Mouse (Mus musculus) stomach, embryonic 15.5 days (tissue): ENCODE results near the gene Iqsec2. TPM values are rescaled to one million over a fixed set of nuclear protein-coding genes. Genes with fewer than 3 reads are reported as not detected.

ENCODE experiments used
- ATAC-seq: fragments of 200-750 bp; cut with Nextera tagmentation; 2 replicates; pipeline ENCODE4 v1.8.0; 2017; ENCODE audit warnings: low read depth, moderate number of reproducible peaks, moderate TSS enrichment; ENCODE audit not compliant: insufficient read depth, low FRiP score
- H3K27ac ChIP-seq: fragments of 300-500 bp; sonication (generic); 2 replicates; pipeline ENCODE4 v1.5.1; 2015; ENCODE audit warnings: mild to moderate bottlenecking, inconsistent platforms
- H3K27me3 ChIP-seq: fragments of 300-500 bp; sonication (generic); replicated peaks from 2 replicates; pipeline ENCODE4 v1.6.1; 2015; ENCODE audit warnings: inconsistent platforms
- H3K36me3 ChIP-seq: fragments of 300-500 bp; sonication (generic); 2 replicates; pipeline ENCODE4 v1.6.1; 2015; ENCODE audit warnings: inconsistent platforms
- H3K4me1 ChIP-seq: fragments of 300-500 bp; sonication (generic); 2 replicates; pipeline ENCODE4 v1.6.1; 2015; ENCODE audit warnings: inconsistent platforms
- H3K4me2 ChIP-seq: fragments of 300-500 bp; sonication (generic); 2 replicates; pipeline ENCODE4 v1.6.1; 2015; ENCODE audit warnings: mild to moderate bottlenecking, inconsistent platforms
- H3K4me3 ChIP-seq: fragments of 300-500 bp; sonication (generic); replicated peaks from 2 replicates; pipeline ENCODE4 v1.5.1; 2015; ENCODE audit warnings: inconsistent platforms
- H3K9ac ChIP-seq: fragments of 300-500 bp; sonication (generic); 2 replicates; pipeline ENCODE4 v1.6.1; 2015; ENCODE audit warnings: inconsistent platforms
- H3K9me3 ChIP-seq: fragments of 300-500 bp; sonication (generic); 2 replicates; pipeline ENCODE4 v1.6.1; 2016; ENCODE audit warnings: inconsistent platforms
- WGBS: fragments of 180-500 bp; shearing (Covaris S2); methylation state at CpG from one replicate; pipeline ENCODE4 v1.1.7; 2015; 5-methylcytosine and 5-hydroxymethylcytosine counted together
- polyA plus RNA-seq: library from polyadenylated mRNA; unstranded; fragments of >200 nt; fragmentation: Nextera tagmentation; extraction: Ambion mirVana; gene quantifications from 2 replicates; pipeline ENCODE4 v1.2.1, GENCODE M21; 2015

The Iqsec2 gene
- polyA plus RNA-seq, 1 experiment from 2014 or later = 2.7 TPM

GRCm38 (mm10) chrX:152151709-152152108 lies 7.6 kb downstream of the Iqsec2 start:
- 12% methylated on average over 6 of the region's 6 CpGs for WGBS

GRCm38 (mm10) chrX:152158294-152158693 lies 14.2 kb downstream of the Iqsec2 start:
- WGBS = 68% methylated on average over 3 of the region's 3 CpGs
- no peak for ATAC-seq
- no peak overlapping the region for H3K9ac ChIP-seq
- H3K4me2 ChIP-seq = no peak overlapping the region
- H3K9me3 ChIP-seq = no peaks in the 10 kb centered on the region
- H3K27ac ChIP-seq = no peak overlapping the region
- peaks cover 4% of the 10 kb centered on the region; the same call in 1 of the 2 replicates for H3K27me3 ChIP-seq
- no peak overlapping the region for H3K4me3 ChIP-seq
- H3K36me3 ChIP-seq = no peaks in the 10 kb centered on the region
- no peaks in the 10 kb centered on the region for H3K4me1 ChIP-seq

More at GRCm38 (mm10) chrX:152151709-152152108, 7.6 kb downstream of the Iqsec2 start:
- no peaks in the 10 kb centered on the region for H3K9me3 ChIP-seq
- 0 out of 2 replicates have a peak, but pooled peaks cover 4% of the 10 kb centered on the region for H3K27me3 ChIP-seq
- no peak overlapping the region for H3K4me2 ChIP-seq
- no peak overlapping the region for H3K27ac ChIP-seq
- H3K36me3 ChIP-seq = no peaks in the 10 kb centered on the region
- no peak overlapping the region for H3K9ac ChIP-seq
- ATAC-seq = no peak
- H3K4me1 ChIP-seq = no peaks in the 10 kb centered on the region
- no peak overlapping the region for H3K4me3 ChIP-seq

- Histone ChIP-seq H3K4me2 (no peak overlapping the region), H3K9ac (no peak overlapping the region), H3K27me3 (no peaks in the 10 kb centered on the region; the same call in 1 of the 2 replicates), H3K4me1 (no peaks in the 10 kb centered on the region), H3K4me3 (no peak overlapping the region), H3K27ac (no peak overlapping the region), H3K9me3 (no peaks in the 10 kb centered on the region), H3K36me3 (no peaks in the 10 kb centered on the region)
- no peak for ATAC-seq
- 88% methylated on average over 4 of the region's 4 CpGs for WGBS
These were observed 17.3 kb downstream of the Iqsec2 start for GRCm38 (mm10) chrX:152161404-152161803.

- no peaks in the 10 kb centered on the region for H3K4me1 ChIP-seq
- no peak overlapping the region for H3K4me2 ChIP-seq
- H3K9ac ChIP-seq = no peak overlapping the region
- no peaks in the 10 kb centered on the region; the same call in 1 of the 2 replicates for H3K27me3 ChIP-seq
- no peaks in the 10 kb centered on the region for H3K36me3 ChIP-seq
- no peak overlapping the region for H3K27ac ChIP-seq
- H3K9me3 ChIP-seq = no peaks in the 10 kb centered on the region
- no peak for ATAC-seq
- H3K4me3 ChIP-seq = no peak overlapping the region
These were observed 20.0 kb downstream of the Iqsec2 start for GRCm38 (mm10) chrX:152164061-152164460.

GRCm38 (mm10) chrX:152166161-152166560 lies 22.1 kb downstream of the Iqsec2 start:
- H3K27me3 ChIP-seq = peaks cover 2% of the 10 kb centered on the region; the same call in 1 of the 2 replicates

GRCm38 (mm10) chrX:152168521-152168920 lies 24.5 kb downstream of the Iqsec2 start:
- 70% methylated on average over 1 of the region's 1 CpGs for WGBS
- peaks cover 2% of the 10 kb centered on the region; the same call in 1 of the 2 replicates for H3K27me3 ChIP-seq
- no peak overlapping the region for H3K4me2 ChIP-seq
- no peak for ATAC-seq
- no peaks in the 10 kb centered on the region for H3K4me1 ChIP-seq
- no peaks in the 10 kb centered on the region for H3K36me3 ChIP-seq
- H3K9me3 ChIP-seq = no peaks in the 10 kb centered on the region
- no peak overlapping the region for H3K4me3 ChIP-seq
- H3K27ac ChIP-seq = no peak overlapping the region
- no peak overlapping the region for H3K9ac ChIP-seq

More at GRCm38 (mm10) chrX:152166161-152166560, 22.1 kb downstream of the Iqsec2 start:
- no peak for ATAC-seq
- Histone ChIP-seq H3K4me3 (no peak overlapping the region), H3K27ac (no peak overlapping the region), H3K9ac (no peak overlapping the region), H3K9me3 (no peaks in the 10 kb centered on the region), H3K36me3 (no peaks in the 10 kb centered on the region), H3K4me2 (no peak overlapping the region), H3K4me1 (no peaks in the 10 kb centered on the region)
- 79% methylated on average over 6 of the region's 6 CpGs for whole genome bisulfite sequencing

- Histone ChIP-seq H3K9me3 (no peaks in the 10 kb centered on the region), H3K27me3 (peaks cover 2% of the 10 kb centered on the region; the same call in 1 of the 2 replicates), H3K27ac (no peak overlapping the region), H3K4me3 (no peak overlapping the region), H3K4me2 (no peak overlapping the region), H3K9ac (no peak overlapping the region), H3K36me3 (no peaks in the 10 kb centered on the region), H3K4me1 (no peaks in the 10 kb centered on the region)
- WGBS = 71% methylated on average over 6 of the region's 6 CpGs
- ATAC-seq = no peak; the same call in 1 of the 2 replicates
These were observed 27.3 kb downstream of the Iqsec2 start for GRCm38 (mm10) chrX:152171041-152172026.

- no peaks in the 10 kb centered on the region for H3K4me1 ChIP-seq
- H3K9me3 ChIP-seq = no peaks in the 10 kb centered on the region
- peak overlapping the region; percentile 35; the same call in 1 of the 2 replicates for H3K27ac ChIP-seq
- WGBS = 29% methylated on average over 3 of the region's 3 CpGs
- H3K36me3 ChIP-seq = no peaks in the 10 kb centered on the region
- H3K27me3 ChIP-seq = peaks cover 2% of the 10 kb centered on the region; the same call in 1 of the 2 replicates
- no peak overlapping the region for H3K9ac ChIP-seq
- peak; percentile 47; the same call in 1 of the 2 replicates for ATAC-seq
- no peak overlapping the region for H3K4me3 ChIP-seq
- H3K4me2 ChIP-seq = no peak overlapping the region
These were observed 28.4 kb downstream of the Iqsec2 start for GRCm38 (mm10) chrX:152172487-152172935.

GRCm38 (mm10) chrX:152175284-152175683 lies 31.2 kb downstream of the Iqsec2 start:
- Histone ChIP-seq H3K9me3 (no peaks in the 10 kb centered on the region), H3K4me2 (no peak overlapping the region), H3K9ac (no peak overlapping the region), H3K4me3 (no peak overlapping the region), H3K4me1 (no peaks in the 10 kb centered on the region), H3K27ac (no peak overlapping the region), H3K36me3 (no peaks in the 10 kb centered on the region), H3K27me3 (peaks cover 2% of the 10 kb centered on the region; the same call in 1 of the 2 replicates)
- 0 out of 2 replicates have a peak, but pooled peaks have one; percentile 24 for ATAC-seq
- 22% methylated on average over 3 of the region's 3 CpGs for WGBS

GRCm38 (mm10) chrX:152177897-152178296 lies 33.8 kb downstream of the Iqsec2 start:
- Histone ChIP-seq H3K27me3 (no peaks in the 10 kb centered on the region; the same call in 1 of the 2 replicates), H3K36me3 (no peaks in the 10 kb centered on the region), H3K27ac (no peak overlapping the region), H3K4me2 (no peak overlapping the region), H3K9me3 (no peaks in the 10 kb centered on the region), H3K4me1 (no peaks in the 10 kb centered on the region), H3K9ac (no peak overlapping the region), H3K4me3 (no peak overlapping the region)
- 100% methylated on average over 2 of the region's 2 CpGs for WGBS
- ATAC-seq = no peak

GRCm38 (mm10) chrX:152178843-152179545 lies 34.9 kb downstream of the Iqsec2 start:
- Histone ChIP-seq H3K9me3 (no peaks in the 10 kb centered on the region), H3K9ac (no peak overlapping the region), H3K27me3 (no peaks in the 10 kb centered on the region; the same call in 1 of the 2 replicates), H3K4me2 (peak overlapping the region; percentile 49), H3K36me3 (no peaks in the 10 kb centered on the region), H3K4me3 (peak overlapping the region; percentile 39), H3K4me1 (no peaks in the 10 kb centered on the region), H3K27ac (no peak overlapping the region)
- ATAC-seq = peak; percentile 68; the same call in 1 of the 2 replicates
- 47% methylated on average over 8 of the region's 8 CpGs for WGBS
